Mouse (Mus musculus): ENCODE data around the gene Agrp.

The Agrp gene

GRCm38 (mm10) chr8:105519591-105519990 lies 117.6 kb downstream of the Agrp start:
- DNase-seq (ENCODE audit: low read depth, low spot score), result no peak

- no peak for DNase-seq (ENCODE audit: low read depth, low spot score)
These were observed 118.5 kb downstream of the Agrp start, which contains the start of gene Hsd11b2 for GRCm38 (mm10) chr8:105518436-105519313. Gene Hsd11b2, plus strand, starts transcription at chr8:105518755.

GRCm38 (mm10) chr8:105517346-105517745 lies 119.8 kb downstream of the Agrp start:
- DNase-seq (ENCODE audit: low read depth, low spot score), result no peak
